Mouse (Mus musculus): ENCODE measurements at regions not wholly inside any gene's neighbourhood (a gene's known extent, or its start where the extent isn't known, plus 50 kb on each side); places are given as distances from the start of the nearest gene placed in this dataset.

- H3K27ac ChIP-seq (ENCODE audit: low read length): no peak overlapping the region
- H3K4me1 ChIP-seq (ENCODE audit: control insufficient read depth, insufficient read depth, low read length): no peaks in the 10 kb centered on the region
- H3K9me3 ChIP-seq (replicated peaks; ENCODE audit: control insufficient read depth, low read length, poor library complexity, severe bottlenecking): no peaks in the 10 kb centered on the region
- no peaks in the 10 kb centered on the region for H3K36me3 ChIP-seq (ENCODE audit: control insufficient read depth, insufficient read depth, low read length)
- no peaks in the 10 kb centered on the region for H3K27me3 ChIP-seq (ENCODE audit: control insufficient read depth, insufficient read depth, low read depth, low read length)
- peak; percentile 21; the same call in 1 of the 2 replicates for ATAC-seq
- H3K4me3 ChIP-seq (ENCODE audit: low read depth, low read length): no peak overlapping the region
- no peak overlapping the region for H3K9ac ChIP-seq (ENCODE audit: low read depth, low read length)
- WGBS: 66% methylated on average over 8 of the region's 8 CpGs
- no peak overlapping the region for H3K4me2 ChIP-seq (ENCODE audit: low read length)
These were observed 176.0 kb downstream of the Smoc2 start for GRCm38 (mm10) chr17:14455251-14455743.
